Mouse (Mus musculus) heart, postnatal 0 days (tissue): ENCODE measurements around the gene Ptbp2.

ENCODE experiments used
- CTCF ChIP-seq: IDR thresholded peaks from 2 replicates; pipeline ENCODE4 v1.5.1; 2016; ENCODE audit warnings: antibody characterized with exemption, control low read depth, low read depth
- EP300 ChIP-seq: IDR thresholded peaks from 2 replicates; pipeline ENCODE4 v1.6.1; 2016; ENCODE audit warnings: antibody characterized with exemption, low read depth

GRCm38 (mm10) chr3:119711503-119711902 lies 72.8 kb downstream of the Ptbp2 start:
- TF ChIP-seq CTCF (no peak), EP300 (no peak)
